Mouse (Mus musculus): ENCODE data around the gene Pla2g5.
A peak's percentile ranks its signal among the peaks of the same experiment; 100 is the strongest.

- TF ChIP-seq CTCF (IDR thresholded peaks at IDR 0.05; ENCODE audit: low read depth, low read length) (peak; percentile 87), POLR2A (IDR thresholded peaks at IDR 0.05; ENCODE audit: extremely low read depth, insufficient read depth, low read length) (no peak)
Measured at GRCm38 (mm10) chr4:138856491-138856890, 6.8 kb downstream of the Pla2g5 start.

All from liver, adult 2 months (tissue).